In genomic region chr14:48493896-48494295, GRCm38 (mm10) we compare ENCODE assay signal across 8 mouse cellular contexts. TPM values are rescaled to one million over a fixed set of nuclear protein-coding genes. Genes with fewer than 3 reads are reported as not detected.
DNase-seq lines count a peak whose midpoint lies in the region; ATAC-seq and TF ChIP-seq lines count a peak whose summit lies in the region.

No protein-coding gene starts in this region.

- peak; percentile 34; the same call in 1 of the 2 replicates for ATAC-seq in forebrain, embryonic 14.5 days
- ATAC-seq in forebrain, embryonic 15.5 days (replicated peaks): no peak
- ATAC-seq in megakaryocyte-erythroid progenitor cell, adult 5-6 weeks (replicated peaks; ENCODE audit: low FRiP score, low TSS enrichment, poor library complexity, severe bottlenecking): peak; percentile 79

- no peaks in the 10 kb centered on the region for H3K9me3 ChIP-seq in forebrain, embryonic 14.5 days (replicated peaks; ENCODE audit: control insufficient read depth, low read length)
- no peaks in the 10 kb centered on the region for H3K9me3 ChIP-seq in forebrain, embryonic 15.5 days

- H3K4me2 ChIP-seq in forebrain, embryonic 14.5 days (ENCODE audit: low read length): no peak overlapping the region
- H3K4me2 ChIP-seq in forebrain, embryonic 15.5 days (replicated peaks): no peak overlapping the region

- H3K9ac ChIP-seq in forebrain, embryonic 14.5 days (ENCODE audit: low read length): no peak overlapping the region
- no peak overlapping the region for H3K9ac ChIP-seq in forebrain, embryonic 15.5 days (replicated peaks)

- no peaks in the 10 kb centered on the region for H3K27me3 ChIP-seq in forebrain, embryonic 14.5 days (replicated peaks; ENCODE audit: control insufficient read depth, insufficient read depth, low read length)
- no peaks in the 10 kb centered on the region for H3K27me3 ChIP-seq in forebrain, embryonic 15.5 days

- peaks cover 7% of the 10 kb centered on the region; the same call in 1 of the 2 replicates for H3K36me3 ChIP-seq in forebrain, embryonic 14.5 days (ENCODE audit: control insufficient read depth, insufficient read depth, low read length)
- peaks cover 13% of the 10 kb centered on the region for H3K36me3 ChIP-seq in forebrain, embryonic 15.5 days

- DNase-seq in forebrain, embryonic 14.5 days (ENCODE audit: low spot score): peak; percentile 65
- DNase-seq in right cerebral cortex, postnatal 14 days: peak; percentile 31
- DNase-seq in right cerebral cortex, postnatal 25 days: no peak
- DNase-seq in induced T-regulatory cell, adult 2 months (ENCODE audit: low read depth): peak; percentile 54
- peak; percentile 55 to 62 for DNase-seq in thymus, postnatal 36 days

- no peaks in the 10 kb centered on the region for H3K4me1 ChIP-seq in forebrain, embryonic 14.5 days (ENCODE audit: control insufficient read depth, insufficient read depth, low read length)
- H3K4me1 ChIP-seq in forebrain, embryonic 15.5 days: no peaks in the 10 kb centered on the region
- no peaks in the 10 kb centered on the region for H3K4me1 ChIP-seq in cortical plate, adult 2 months (ENCODE audit: control insufficient read depth, insufficient read depth, low read length)

- no peak for TF ChIP-seq POLR2A in cortical plate, adult 2 months (IDR thresholded peaks at IDR 0.05; ENCODE audit: extremely low read depth, insufficient read depth, low read length)

- H3K4me3 ChIP-seq in forebrain, embryonic 14.5 days (ENCODE audit: low read depth, low read length): no peak overlapping the region
- no peak overlapping the region for H3K4me3 ChIP-seq in forebrain, embryonic 15.5 days
- H3K4me3 ChIP-seq in cortical plate, adult 2 months (ENCODE audit: insufficient read depth, low read length): no peak overlapping the region

- no peak overlapping the region for H3K27ac ChIP-seq in forebrain, embryonic 14.5 days (ENCODE audit: low read depth, low read length)
- H3K27ac ChIP-seq in forebrain, embryonic 15.5 days (replicated peaks): no peak overlapping the region
- no peak overlapping the region for H3K27ac ChIP-seq in cortical plate, adult 2 months (ENCODE audit: insufficient read depth, low read length)

- WGBS in forebrain, embryonic 14.5 days: 23% methylated on average over 4 of the region's 4 CpGs
- WGBS in forebrain, embryonic 15.5 days: 27% methylated on average over 4 of the region's 4 CpGs

- TF ChIP-seq CTCF in cortical plate, adult 2 months (IDR thresholded peaks at IDR 0.05; ENCODE audit: extremely low read depth, insufficient read depth, low read length): peak; percentile 63

RNA-seq across cellular contexts. Expression of gene Tmem260, which starts 48.0 kb away (rescaled TPM):
- 14.2 and 18.8 TPM in 2 replicates for polyA plus RNA-seq in forebrain, embryonic 14.5 days (2014; fragmentation: Nextera tagmentation; extraction: Ambion mirVana)
- polyA plus RNA-seq in forebrain, embryonic 15.5 days (2015; fragmentation: Nextera tagmentation; extraction: Ambion mirVana): 17.7 and 18.3 TPM in 2 replicates
- polyA plus RNA-seq in cortical plate, adult 2 months (2012; rRNA removed): 18.2 and 20.1 TPM in 2 replicates
- 19.7 and 20.7 TPM in 2 replicates for total RNA-seq in megakaryocyte-erythroid progenitor cell, adult 5-6 weeks (2014; fragmentation: Nextera tagmentation)
- 15.7 and 18.5 TPM in 2 replicates for total RNA-seq in megakaryocyte-erythroid progenitor cell, adult 5-6 weeks (2017)
